Mouse (Mus musculus) mouse trophoblast stem cell (cell line): ENCODE results near the gene Ano2.

Experiments
- in situ Hi-C, 2 experiments: fragments of 300-500 bp; cut with MseI, MboI; formaldehyde crosslinking; loops; 2 replicates in 1 of 2; 3 replicates in 1 of 2; pipeline ENCODE4 v1.15.1; 2025

The Ano2 gene

DNA sequence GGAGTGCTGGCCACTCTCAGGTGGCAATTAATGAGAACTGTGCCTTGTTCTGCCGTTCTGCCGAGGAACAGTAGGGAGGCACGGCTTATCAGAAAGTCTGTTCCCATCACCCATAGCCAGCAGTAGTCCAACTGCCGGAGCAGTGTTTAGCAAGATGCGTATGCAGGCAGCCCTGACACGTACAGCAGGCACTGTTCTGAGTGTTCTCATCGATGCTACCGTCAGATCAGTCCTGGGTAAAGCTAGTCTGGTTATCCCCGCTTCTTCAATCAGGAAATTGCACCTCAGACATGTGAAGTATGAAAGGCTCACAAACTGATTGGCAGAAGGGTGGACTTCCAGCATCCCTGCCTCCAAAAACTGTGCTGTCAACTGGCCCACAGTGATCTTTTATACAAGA, 224.2 kb downstream of the Ano2 start:
- in situ Hi-C loops: no loop called here

GRCm38 (mm10) chr6:125922746-125923145, 232.5 kb downstream of the Ano2 start:
- in situ Hi-C loops: no loop called here

- in situ Hi-C loops: no loop called here
These were observed 234.8 kb downstream of the Ano2 start for GRCm38 (mm10) chr6:125924979-125925378.

- in situ Hi-C loops: no loop called here
These were observed 235.6 kb downstream of the Ano2 start for GRCm38 (mm10) chr6:125925861-125926260.

DNA sequence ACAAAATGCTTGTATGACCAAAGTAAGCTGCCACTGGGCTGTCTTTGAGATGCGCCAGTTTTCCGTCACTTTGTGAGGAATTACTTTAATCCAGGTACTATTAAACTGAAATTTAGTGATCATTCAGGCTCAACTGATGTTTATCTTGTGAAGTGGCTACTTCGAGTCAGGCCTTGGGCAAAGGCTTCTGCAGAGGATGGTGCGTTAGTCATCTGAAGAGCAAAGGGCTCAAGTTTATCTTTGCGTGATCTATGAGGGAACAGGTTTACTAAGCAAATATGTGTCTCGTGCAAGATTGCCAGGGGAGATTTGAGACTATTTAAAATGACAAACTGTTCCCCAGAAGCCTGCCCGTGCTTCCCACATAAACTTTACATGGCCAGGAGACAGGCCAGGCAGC, 241.7 kb downstream of the Ano2 start:
- in situ Hi-C loops: no loop called here

DNA sequence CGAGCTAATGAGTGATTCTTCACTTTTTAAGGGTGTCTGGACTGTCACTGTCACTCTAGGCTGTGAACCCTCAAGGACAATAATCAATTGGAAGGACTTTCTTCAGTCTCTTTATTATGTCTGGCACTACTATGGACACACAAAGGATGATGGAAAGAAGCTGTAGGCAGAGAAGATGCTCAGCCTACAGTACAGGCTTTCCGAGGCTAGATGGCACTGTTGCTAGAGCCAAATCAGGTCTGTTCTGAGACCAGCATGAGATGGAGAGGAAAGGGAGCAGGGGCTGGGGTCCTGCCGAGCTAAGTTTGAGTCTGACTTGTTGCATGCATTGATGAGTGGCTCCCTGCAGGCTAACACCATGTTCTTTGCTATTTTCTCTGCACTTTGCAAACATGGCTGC, 264.7 kb downstream of the Ano2 start:
- in situ Hi-C loops: loop anchor here (5.0 to 10.0 kb wide), 2 partner anchors 202 to 210 kb away; partner anchors contain the start of gene Ntf3 (in 1 of the 2)

GRCm38 (mm10) chr6:125973551-125973950, 283.3 kb downstream of the Ano2 start:
- in situ Hi-C loops: no loop called here

GRCm38 (mm10) chr6:125975788-125976465, 285.7 kb downstream of the Ano2 start:
- in situ Hi-C loops: no loop called here

GRCm38 (mm10) chr6:125979601-125980000, 289.4 kb downstream of the Ano2 start:
- in situ Hi-C loops: no loop called here

DNA sequence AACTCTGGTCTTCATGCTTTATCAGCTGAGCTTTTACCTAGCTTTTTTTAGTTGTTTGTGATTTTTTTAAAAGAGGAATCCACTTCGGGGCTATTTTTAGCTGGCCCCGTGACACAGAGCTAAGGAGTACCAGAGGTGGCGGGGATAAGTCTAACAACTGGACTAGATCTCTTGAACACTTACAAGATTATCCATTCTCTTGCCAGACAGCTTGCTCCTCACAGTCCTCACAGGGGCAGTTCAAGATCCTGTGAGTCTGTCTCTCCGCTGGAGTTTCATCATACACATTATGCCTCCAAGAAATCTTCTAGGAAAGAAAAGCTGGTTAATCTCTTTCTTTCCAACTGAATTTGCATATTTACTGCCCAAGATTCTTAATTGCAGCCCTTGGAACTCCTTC, 293.8 kb downstream of the Ano2 start:
- in situ Hi-C loops: no loop called here

DNA sequence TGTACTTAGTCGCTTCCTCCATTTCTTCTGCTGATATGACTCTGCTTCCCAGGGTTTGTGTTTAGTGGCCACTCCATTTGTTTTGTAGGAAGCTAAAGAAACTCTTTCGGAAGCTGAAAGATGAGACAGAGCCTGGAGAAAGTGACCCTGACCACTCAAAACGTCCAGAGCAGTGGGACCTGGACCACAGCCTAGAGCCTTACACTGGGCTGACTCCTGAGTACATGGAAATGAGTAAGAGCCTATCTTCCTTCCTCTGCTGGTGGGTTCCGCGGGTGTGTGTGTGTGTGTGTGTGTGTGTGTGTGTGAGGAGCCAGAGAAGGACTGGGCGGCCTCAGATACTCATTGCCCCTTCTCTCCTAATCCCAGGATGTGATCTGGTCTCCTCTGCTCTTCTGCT, 302.5 kb downstream of the Ano2 start:
- in situ Hi-C loops: no loop called here

- in situ Hi-C loops: no loop called here
These were observed 311.6 kb downstream of the Ano2 start for GRCm38 (mm10) chr6:126001797-126002196.

DNA sequence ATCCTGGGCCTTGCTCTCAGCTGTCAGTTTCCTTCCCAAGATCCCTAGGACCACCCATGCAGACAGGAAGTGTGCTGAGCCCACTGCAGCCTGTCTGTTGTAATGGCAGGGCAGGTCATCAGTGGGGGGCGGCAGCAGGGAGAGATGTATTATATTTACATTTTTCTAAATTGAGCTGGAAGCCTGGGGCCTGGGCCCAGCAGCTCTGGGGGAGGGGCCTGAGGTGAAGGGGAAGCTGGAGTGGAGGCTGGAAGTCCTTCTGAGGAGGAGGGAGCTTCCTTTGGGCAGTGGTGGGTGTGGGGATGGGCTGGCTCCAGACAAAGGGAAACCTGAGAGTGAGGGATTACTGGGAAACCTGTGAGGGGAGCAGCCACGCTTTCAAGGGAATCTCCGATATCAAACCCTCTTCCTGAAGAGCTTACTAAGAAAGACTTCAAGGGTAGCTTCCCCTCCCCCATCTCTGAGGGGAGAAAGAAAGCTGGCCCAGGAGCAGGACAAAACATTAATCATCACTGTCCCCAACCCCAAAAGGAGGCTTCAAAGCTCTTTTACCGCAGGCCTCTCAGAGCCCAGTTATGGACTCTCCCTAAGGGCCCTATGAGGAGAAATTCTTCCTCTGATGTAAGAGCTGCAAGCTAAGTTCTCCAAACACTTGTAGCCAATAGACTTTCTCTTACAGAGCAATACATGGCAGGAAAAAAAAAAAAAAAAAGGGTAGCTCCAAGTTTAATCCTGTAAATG, 313.0 kb downstream of the Ano2 start:
- in situ Hi-C loops: no loop called here

GRCm38 (mm10) chr6:126006647-126007046, 316.4 kb downstream of the Ano2 start:
- in situ Hi-C loops: no loop called here

DNA sequence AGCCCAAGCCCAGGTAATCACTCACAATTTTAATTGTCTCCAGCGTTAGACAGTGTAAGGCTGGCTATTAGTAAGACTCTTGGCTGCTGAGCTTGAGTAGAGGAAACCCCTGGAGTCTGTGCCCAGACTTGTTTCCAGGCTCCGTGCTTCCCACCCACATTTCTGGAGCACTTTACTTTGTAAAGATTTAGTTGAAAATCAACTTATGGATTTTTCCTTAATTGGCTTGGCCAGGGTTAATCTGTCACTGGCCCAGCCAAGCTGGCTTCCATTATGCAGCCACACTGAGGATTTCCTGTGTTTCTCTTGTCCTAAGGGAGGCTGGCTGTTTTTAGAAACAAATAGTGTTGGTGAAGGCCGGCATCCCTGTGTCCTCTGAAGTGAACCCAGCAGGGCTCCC, 318.9 kb downstream of the Ano2 start:
- in situ Hi-C loops: no loop called here

GRCm38 (mm10) chr6:126016991-126017390, 326.8 kb downstream of the Ano2 start:
- in situ Hi-C loops: no loop called here

DNA sequence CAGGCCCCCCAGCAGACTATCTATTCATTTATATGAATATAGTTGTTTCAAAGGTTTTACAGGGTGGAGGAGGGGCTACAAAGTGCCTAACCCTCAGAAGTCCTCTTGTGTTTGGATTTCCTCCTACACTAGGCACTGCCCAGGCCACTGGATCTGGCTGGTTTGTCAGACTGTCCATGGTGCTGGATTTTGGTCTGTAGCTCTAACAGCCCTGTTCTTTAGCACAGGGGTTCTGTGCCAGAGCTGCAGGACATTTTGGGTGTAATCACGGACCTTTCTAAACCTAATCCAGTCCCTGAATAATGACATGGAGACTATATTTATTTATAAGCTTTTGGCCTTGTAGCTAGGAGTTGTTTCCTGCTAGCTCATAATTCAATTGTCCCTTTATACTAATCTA, 328.2 kb downstream of the Ano2 start:
- in situ Hi-C loops: no loop called here

- in situ Hi-C loops: no loop called here
These were observed 343.6 kb downstream of the Ano2 start for GRCm38 (mm10) chr6:126033693-126034402.

DNA sequence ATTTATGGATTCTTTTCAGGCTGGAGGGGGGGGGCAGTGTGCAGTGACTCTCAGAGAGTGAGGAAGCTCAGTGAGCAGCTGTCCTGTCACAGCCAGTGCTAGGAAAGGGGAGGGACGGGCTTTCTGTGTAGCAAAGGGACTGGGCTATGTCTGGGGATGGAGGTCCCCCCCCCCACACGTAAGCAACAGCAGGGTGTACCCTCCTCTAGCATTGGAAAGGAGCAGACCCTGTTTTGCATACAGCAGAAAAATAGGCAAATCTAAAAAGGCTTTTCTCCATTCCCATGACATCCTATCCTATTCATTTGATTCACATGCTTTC, 344.1 kb downstream of the Ano2 start:
- in situ Hi-C loops: no loop called here

- in situ Hi-C loops: no loop called here
These were observed 344.5 kb downstream of the Ano2 start for GRCm38 (mm10) chr6:126034728-126035127.

- in situ Hi-C loops: no loop called here
These were observed 345.4 kb downstream of the Ano2 start for GRCm38 (mm10) chr6:126035621-126036020.

DNA sequence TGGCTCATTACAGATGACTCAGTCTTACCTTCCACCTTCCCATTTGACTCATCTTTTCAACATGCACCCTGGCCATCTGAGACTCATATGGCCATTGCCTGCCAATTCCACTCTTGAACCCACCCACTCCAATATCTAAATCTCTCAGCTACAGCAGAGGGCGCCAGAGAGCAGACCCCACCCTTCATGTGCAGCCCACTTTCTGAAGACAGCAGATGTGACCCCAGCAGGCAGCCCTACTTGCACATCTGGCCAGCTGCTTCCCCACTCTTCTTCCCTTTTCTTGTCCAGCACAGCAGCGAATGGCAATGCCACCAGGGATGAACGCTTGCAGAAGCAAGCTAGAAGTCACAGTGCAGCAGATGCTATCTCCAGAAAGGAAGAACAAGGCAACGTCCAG, 355.7 kb downstream of the Ano2 start:
- in situ Hi-C loops: no loop called here

GRCm38 (mm10) chr6:126048206-126048605, 358.0 kb downstream of the Ano2 start:
- in situ Hi-C loops: no loop called here
